Mouse (Mus musculus): Measurements from ENCODE around the gene Mdfi. TPM values are rescaled to one million over a fixed set of nuclear protein-coding genes. Genes with fewer than 3 reads are reported as not detected.

The Mdfi gene
- total RNA-seq, 2 experiments from 2014 or later, result 2.4 TPM

DNA sequence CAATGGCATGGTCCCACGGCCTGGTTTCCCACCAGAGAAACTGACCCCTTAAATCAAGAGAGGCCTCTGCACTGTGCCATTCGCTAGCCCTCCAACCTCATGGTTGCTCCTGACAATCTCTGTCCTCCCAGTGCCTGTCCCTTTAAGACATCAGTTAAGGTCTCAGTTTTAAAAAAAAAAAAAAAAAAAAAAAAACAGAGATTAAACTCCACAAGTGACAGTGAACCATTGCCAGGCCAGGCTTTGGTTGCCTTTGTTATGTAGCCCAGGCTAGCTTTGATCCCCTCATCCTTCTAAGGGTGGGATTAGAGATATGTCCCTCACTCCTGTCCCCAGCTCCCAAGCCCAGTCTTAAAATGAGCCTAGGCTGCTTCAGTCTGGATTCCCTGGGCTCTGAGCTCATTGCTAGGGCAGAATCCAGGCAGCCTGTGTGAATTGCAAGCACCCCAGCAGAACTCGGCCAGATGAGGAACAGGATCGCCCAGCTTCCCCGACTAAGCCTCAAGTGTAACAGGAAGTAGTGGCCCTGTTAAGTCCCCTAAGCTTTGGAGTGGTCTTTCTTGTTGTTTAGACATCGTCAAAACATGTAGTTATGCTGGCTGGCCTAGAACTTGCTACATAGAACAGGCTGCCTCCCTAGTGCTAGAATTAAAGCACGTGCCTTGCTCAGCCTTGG, 16.3 kb upstream of the Mdfi start:
- no peak for DNase-seq (ENCODE audit: low spot score)
- intact Hi-C loops (cut with DNase I), result no loop called here

DNA sequence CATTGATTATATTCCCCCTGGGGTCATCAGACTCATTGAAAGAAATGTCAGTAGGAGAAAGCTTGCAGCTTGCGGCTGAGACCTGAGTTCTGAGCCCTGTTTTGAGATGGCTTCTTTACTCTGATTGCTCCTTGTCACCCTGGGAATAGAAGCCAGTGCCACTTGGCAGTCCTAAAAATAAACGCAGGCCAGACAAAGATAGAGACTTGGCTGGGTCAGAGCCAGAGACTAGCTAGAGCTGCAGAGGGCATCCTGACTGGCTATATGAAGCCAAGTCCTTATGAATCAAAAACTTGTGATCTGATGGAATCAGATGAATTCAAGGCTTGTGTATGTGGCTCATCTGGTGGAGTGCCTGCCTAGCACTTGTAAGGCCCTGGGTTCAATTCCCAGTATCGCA, 15.5 kb upstream of the Mdfi start:
- no peak for DNase-seq (ENCODE audit: low spot score)
- intact Hi-C loops (cut with DNase I), result no loop called here

DNA sequence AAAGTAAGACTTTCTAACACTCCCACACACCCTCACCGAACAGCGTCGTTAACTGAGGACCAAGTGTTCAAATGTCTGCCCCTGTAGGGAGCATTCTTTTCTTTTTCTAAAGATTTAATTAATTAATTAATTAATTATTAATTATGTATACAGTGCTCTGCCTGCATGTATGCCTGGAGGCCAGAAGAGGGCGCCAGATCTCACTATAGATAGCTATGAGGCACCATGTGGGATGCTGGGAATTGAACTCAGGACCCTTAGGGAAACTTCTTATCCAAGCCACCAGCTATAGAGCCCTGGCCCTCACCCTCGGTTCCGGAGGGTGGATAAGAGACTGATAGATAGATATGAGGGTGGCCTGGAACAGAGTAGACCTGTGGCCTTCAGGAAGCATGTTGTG, 13.5 kb upstream of the Mdfi start:
- intact Hi-C loops (cut with DNase I), result no loop called here
- no peak for DNase-seq (ENCODE audit: low spot score)

DNA sequence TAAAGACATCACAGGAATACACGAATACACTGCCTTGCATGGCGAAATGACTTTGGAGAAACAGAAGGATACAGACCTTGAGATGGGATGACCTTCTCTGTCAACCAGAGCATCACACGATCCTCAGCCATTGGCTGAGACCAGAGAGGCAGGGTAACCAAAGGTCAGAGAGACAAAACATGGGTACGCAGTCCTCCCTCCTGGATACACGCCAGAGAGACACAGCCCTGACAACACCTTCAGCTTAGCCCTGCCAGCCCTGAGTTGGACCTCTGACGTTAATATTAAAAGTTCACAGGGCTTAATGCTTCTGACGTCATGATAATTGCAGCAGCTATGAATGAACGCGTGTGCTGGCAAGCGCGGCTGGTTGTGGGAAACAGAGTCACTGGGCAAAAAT, 11.1 kb upstream of the Mdfi start:
- DNase-seq (ENCODE audit: low spot score), result no peak
- intact Hi-C loops (cut with DNase I), result no loop called here

DNA sequence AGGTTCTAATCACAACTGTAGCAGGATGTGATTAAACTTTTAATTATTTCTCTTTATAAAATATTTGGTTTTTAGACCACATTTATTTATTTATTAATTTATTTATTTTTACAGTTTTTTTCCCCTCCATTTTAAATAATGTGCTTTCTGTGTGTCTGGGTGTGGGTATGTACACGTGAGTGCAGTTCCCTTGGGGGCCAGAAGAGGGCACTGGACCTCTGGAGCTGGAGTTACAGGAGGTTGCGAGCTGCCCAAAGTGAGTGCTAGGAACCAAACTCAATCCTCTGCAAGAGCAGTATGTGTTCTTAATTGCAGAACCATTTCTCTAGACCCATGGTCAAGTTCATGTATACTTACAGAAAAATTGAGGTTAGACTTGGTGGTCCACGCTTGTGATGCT, 9.0 kb upstream of the Mdfi start:
- no peak for DNase-seq (ENCODE audit: low spot score)
- intact Hi-C loops (cut with DNase I), result no loop called here

DNA sequence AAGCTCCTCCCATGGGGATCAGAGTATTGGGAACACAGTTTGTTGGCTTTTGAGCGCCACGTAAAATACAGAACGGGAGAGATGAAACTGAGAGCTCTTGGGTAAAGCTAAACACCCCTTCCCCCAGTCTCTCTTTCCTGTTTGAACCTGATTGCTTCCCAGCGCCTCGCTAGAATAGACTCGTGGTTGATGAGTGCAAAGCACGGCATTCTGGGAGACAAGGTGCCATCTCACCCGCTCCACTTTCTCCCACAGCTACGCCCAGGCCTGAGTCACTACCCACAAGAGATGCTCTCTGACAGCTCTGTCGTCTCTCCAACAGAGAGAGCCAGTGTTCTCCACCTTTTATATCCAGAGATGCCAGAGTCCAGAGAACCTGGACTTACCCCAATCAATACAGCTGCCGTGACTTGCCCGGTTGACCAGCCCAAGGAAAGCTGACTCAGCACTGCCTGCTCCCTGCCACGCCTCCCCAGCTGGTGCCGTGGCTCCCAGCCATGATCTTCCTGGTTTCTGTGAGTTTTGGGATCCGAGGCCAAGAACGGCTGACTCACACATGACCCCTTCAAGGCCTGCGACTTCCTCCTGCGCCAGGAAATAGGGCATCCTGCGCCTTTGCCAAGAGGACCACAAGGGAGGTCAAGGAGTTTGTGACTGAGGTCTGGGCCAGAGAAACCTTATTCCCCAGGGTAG, 7.6 kb upstream of the Mdfi start:
- DNase-seq (ENCODE audit: low spot score), result peak; percentile 81
- intact Hi-C loops (cut with DNase I), result no loop called here

DNA sequence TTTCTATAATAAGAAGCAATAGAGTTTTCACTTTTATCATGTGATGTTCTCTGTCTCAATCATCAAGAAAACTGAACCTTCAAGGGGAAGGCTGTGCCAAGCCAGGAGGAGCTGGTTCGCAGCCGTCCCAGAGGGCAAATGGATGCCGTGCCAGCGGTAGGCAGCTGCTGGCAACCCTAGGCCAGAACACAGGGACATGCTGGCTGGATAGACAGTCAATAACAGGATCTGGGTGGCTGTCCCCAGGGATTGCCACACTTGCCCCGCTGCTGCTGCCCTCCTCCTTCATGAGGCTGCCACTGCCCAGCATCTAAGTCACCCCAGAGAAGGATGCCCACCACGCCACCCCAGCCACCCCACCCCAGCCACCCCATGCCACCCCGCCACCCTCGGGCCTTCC, 7.0 kb upstream of the Mdfi start:
- DNase-seq (ENCODE audit: low spot score), result no peak
- intact Hi-C loops (cut with DNase I), result no loop called here

DNA sequence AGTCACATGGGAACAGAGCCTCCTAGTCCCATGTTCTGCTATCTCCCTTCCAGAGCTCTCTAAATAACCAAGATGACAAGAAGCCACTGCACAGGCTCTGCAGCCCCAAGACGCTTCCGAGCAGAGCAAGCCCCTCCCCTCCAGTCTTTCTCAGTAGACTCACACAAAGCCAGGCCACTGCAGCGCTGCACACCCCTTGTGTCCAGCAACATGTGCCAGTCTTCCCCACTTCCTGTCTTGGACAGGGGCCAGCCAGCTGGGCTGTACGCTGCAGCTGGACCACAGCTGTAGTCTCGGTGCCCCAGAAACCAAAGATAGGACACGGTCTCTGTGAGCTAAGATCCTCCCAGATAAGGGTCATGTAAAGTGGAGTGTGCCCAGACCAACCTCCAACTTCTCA, 3.3 kb upstream of the Mdfi start:
- DNase-seq (ENCODE audit: low spot score), result no peak
- intact Hi-C loops (cut with DNase I), result no loop called here

DNA sequence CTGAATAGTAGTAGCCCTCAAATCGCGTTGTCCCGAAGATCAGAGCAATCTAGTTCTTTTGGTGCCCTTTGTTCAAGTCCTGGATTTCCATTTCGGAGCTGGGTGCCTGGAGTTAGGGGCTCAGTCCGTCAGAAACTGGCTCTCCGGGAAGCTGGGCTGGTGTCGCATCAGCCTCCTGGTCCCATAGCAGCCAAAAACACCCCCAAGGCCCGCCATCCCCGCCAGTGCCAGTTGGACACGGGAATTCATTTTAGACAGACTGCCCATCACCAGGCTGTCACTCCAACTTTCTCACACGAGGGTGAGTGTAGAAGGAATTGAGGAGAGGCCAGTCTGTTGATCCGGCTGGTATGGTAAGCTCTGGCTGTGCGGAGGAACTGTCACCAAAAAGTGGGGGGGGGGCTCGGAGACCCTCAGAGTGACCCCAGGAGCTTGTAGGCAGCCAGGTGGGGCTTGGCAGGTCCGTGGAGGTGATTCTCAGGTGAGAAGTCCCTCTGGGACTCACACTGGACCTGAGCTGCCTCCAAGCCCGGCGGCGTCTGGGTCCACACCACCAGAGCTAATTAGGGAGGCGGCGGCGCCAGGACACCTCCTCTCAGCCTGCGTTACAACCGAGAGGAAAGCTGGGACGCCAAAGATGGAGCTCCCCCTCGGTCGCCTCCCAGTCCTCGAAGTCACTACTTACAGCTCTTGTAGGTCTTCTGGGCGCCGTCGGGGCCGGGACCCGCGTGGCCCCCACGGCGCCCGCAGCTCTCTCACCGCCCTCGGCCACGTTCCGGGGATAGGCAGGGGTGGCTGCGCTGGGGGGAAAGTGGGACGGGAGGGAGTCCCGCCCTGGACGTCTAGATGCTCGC, 636 bp downstream of the Mdfi start:
- intact Hi-C loops (cut with DNase I), result no loop called here
- DNase-seq (ENCODE audit: low spot score), result no peak

DNA sequence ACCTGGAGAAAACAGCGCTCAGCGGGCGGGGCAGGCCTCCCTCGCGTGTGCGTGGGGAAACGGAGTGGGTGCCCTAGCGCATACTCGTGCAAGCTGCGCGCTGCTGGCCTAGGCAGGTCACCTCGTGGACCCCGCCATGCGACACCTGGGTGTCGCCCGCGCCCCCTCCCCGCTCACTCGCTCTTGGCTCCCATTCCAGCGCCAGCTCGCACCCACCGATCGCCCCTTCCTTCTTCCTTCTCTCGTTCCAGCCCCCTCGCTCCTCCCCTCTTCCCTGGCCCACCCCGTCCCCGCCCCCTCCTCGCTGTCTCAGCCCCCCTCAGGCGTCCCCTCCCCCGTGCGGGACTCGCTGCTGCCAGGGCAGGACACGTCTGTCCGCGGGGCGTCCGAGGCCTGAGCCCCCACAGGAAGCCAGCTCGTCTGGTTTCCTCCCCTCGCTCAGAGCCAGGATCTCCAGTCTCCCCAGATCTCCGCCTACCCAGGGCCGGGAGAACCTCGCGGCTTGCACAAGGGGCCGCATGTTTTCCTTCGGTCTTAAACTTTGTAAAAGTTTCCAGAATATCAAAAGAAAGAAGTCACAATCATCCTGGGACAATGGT, 1.4 kb downstream of the Mdfi start:
- peak; percentile 43 for DNase-seq (ENCODE audit: low spot score)
- intact Hi-C loops (cut with DNase I), result no loop called here

DNA sequence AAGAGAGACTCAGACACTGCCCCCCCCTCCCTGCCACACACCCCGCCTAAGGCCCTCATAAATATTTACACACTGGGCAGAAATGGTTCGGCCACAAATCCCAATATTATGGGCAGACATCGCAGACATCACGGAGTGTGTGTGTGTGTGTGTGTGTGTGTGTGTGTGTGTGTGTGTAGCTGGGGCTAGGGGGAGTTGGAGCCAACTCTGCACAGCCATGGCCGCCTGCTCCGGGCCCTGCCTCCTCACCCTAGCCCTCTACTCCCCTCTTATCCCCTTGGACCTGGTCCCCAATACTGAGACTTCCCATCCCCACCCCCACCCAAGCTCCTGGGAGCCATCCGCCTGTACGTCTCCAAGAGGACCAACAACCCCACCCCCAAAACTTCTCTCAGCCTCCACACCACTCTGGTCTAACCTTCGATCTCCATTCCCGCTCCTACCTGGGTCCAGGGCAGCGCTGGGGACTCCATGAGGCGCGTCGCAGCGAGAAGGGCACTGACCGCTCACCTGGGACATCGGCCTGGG, 1.9 kb downstream of the Mdfi start:
- intact Hi-C loops (cut with DNase I), result no loop called here
- DNase-seq (ENCODE audit: low spot score), result no peak

DNA sequence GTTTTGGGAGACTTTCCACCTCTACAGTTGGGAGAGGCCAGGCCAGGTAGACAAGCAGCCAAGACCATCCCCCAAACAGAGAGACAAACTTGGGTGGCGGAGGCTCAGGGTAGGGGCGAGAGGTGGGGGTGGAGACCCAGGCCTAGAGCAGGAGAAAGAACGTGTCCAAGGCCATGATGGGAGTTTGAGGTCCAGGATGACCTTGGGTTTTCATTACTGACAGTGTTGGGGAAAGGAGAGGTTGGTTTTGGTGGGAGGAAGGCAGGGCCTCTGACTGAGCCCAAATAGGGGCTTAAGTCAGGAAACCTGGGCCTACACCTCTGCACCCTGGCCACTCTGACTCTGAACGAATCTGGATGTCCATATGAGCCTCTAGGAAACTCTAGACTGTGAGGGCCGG, 2.7 kb downstream of the Mdfi start:
- no peak for DNase-seq (ENCODE audit: low spot score)
- intact Hi-C loops (cut with DNase I), result no loop called here

DNA sequence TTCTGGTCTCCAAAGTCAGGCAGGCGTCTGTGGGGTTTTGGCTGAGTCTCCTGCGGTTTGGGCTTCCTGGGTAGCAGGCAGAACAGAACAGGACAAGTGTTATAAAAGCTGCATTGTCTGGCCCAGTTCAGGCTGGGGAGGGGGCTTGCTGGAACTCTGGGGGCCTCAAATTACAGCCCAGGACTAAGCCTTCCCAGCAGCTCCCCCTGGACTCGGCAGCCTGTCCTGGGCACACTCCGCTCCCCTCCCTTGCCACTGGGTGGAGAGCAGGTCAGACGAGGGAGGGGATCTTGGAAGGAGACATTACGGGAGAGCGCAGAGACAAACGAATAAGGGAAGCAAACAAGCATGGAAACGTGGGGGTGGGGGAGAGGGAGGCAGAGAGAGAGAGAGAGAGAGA, 3.3 kb downstream of the Mdfi start:
- DNase-seq (ENCODE audit: low spot score), result no peak
- intact Hi-C loops (cut with DNase I), result no loop called here

DNA sequence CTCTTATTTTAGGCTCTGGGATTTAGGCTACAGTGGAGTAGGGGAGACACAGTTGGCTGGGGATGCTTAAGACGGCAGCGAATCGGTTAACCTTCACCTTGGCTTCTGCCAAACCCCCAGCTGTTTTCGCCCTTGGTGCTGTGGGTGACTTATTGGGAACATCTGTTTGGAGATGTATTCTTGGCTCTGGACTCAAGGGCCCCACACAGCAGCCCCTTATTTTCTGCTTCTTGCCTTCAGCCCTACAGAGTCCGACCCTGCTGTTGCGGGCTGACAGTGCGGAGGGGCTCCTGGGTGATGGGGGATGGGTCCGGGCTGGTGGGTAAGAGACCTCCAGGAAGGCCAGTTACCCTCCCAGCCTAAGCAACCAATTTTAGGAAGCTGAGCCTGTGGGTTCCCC, 13.2 kb downstream of the Mdfi start:
- intact Hi-C loops (cut with DNase I), result no loop called here
- no peak for DNase-seq (ENCODE audit: low spot score)

DNA sequence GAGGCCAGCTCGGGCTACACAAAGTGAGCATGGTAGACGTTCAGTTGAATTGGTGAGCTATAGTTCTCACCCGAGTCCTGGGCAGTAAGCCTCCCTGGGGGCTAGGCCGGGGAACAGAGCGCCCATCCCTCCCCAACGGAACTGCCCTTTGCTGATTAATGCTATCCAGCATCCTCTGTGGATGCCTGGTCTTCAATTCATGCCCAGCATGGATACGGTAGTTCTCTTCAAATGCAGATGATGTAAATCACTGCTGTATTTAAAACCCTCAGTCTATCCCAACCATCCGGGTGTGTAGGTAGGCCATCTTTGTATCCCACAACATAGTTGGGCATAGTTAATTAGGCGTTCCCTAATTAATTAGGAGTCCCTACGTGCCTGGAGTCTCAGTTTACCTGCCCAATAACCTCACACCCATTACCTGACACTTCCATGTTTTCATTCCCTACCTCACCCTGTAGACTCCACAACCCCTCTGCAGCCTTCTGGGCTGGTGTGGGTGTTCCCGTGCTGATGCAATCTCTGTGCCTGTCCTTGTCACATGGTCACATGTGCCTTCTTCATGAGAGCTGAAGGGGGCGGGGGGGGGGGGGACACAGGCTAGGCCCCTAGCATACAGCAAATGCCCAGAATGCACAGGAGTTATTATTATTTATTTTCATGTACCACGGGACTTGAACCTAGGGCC, 16.3 kb downstream of the Mdfi start:
- no peak for DNase-seq (ENCODE audit: low spot score)
- intact Hi-C loops (cut with DNase I), result no loop called here

DNA sequence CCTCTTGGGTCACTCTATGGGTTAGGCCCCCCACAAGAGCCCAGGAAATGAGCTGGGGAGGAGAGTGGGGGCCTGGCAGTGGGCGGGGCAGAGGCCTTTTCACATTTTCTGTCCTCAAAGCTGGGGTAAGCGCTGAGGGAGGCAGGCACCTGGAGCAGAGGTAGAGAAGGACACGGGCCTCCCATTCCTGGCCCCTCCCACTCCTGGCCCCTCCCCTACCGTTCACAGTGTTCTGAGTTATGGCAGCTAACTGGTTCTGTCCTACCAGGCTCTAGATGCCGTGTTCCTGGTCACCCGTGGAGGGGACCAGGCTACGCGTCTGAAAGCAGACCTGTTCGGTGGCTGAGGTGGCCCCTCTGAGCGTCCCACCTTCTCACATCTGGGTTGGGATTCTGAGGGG, 19.0 kb downstream of the Mdfi start:
- no peak for DNase-seq (ENCODE audit: low spot score)
- intact Hi-C loops (cut with DNase I), result no loop called here

DNA sequence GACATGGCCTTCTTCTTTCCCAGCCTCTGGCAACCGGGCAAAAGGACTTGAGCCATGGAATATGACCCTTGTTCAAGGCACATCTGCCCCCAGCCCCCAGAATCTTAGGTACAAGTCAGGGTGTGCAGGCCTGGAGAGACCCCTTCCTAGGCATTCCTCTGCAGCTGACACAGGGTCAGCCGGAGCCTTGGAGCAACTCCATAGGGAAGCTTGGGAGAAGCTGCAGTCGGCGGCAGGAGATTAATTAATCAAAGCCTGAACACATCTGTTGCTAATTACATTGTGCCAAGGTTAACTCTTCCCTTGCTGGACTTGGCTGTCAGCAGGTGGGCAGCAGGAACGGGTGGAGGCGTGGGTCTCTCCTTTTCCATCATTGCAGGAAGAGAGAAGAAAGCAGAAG, 20.0 kb downstream of the Mdfi start:
- intact Hi-C loops (cut with DNase I), result no loop called here
- no peak for DNase-seq (ENCODE audit: low spot score)

DNA sequence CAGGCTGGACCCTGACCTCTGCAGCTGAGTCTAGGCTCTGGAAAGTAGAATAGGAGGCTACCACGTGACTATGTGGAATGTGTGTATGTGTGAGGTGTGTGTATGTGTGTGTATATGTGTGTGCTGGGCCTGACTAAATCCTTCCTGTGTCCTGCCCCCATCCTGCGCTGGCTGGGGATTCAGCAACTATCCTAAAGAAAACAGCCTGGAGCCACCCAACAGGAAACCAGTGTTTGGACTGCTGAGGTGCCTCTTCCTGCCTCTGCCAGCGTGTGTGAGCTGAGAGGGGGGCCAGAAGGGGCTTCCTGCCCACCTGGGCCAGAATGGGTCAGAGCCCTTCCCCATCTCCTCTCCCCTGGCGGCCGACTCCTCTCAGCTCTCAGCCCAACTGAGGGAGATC, 20.9 kb downstream of the Mdfi start:
- intact Hi-C loops (cut with DNase I), result no loop called here
- no peak for DNase-seq (ENCODE audit: low spot score)

DNA sequence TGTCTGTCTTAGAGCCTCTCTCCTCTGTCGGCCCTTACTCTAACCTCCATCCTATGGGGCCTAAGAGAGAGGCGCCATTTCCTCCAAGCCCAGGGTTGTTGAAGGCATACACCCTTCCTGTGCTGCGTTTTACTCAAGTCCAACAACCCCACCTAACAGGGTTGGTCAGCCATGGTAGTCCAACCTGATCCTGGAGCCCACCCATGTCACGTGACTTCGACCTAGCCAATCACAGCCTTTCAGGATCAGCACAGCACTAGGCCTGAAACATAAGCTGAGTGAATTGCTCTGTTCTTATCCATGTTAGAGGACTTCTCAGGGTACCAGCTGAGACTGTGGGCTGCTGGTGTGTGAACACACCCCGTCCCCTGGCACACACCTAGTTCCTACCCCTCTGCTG, 22.3 kb downstream of the Mdfi start:
- DNase-seq (ENCODE audit: low spot score), result no peak
- intact Hi-C loops (cut with DNase I), result no loop called here

DNA sequence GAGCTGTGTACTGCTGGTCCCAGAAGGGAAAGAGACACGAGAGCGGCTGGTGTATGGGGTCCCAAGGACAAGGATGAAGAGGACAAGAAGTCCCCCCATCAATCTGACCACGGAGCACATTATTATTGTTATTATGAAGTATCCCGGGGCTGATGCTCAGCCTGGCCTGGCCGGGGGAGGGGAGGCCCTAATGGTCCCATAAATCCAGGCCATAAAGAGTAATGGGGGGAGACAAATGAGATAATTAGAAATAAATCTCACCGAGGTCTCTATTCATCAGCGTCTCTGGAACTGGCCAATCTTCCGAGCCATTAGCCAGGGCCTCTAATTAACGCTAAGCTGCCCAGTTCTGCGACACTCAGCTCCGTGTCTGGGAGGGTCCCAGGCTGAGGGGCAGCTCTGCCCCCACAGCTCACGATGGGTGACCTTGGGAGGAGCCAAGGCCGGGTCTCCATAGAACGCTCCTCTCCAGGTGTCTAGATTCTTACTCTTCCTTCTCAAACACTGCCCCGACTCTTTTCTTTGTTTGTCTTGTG, 23.2 kb downstream of the Mdfi start:
- intact Hi-C loops (cut with DNase I), result no loop called here
- no peak for DNase-seq (ENCODE audit: low spot score)
